39 mouse cellular contexts compared by ENCODE assay signal in the genomic region with DNA sequence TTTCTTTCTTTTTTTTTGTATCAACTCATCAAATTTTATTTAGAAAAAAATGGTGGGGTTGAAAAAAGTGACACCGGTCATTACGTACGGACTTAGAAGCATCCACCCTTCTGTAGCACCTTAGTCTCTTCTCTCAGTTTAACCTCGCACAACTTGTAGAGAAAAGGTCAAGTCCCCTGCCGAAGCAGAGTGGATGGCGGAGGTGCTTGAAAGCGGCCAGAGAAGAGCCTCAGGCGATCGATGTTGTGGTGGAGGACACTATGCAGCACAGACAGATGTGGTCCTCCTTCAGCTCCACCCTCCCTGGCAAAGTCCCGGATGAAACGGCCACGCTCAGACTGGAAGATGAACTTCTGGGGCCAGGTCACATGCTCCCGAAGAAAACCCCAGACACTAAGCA. TPM values are rescaled to one million over a fixed set of nuclear protein-coding genes. Genes with fewer than 3 reads are reported as not detected.
"Had no signal": no experiment of that assay in that cellular context is flagged by ENCODE, and none has a peak within 500 bp of the region (broad histone marks: within the 10 kb centered on the region; RNA-seq: fewer than 3 reads in every experiment).

No protein-coding gene starts in this region.

RNA-seq across cellular contexts. Expression of gene Gm13124, which starts 19.6 kb away (rescaled TPM):
- total RNA-seq: left cerebral cortex, postnatal 10 days; left cerebral cortex, postnatal 14 days; left cerebral cortex, postnatal 25 days; left cerebral cortex, postnatal 36 days; left cerebral cortex, postnatal 4 days; liver, adult 2 months; megakaryocyte progenitor cell, adult 5-6 weeks; megakaryocyte, adult 5-6 weeks; megakaryocyte-erythroid progenitor cell, adult 5-6 weeks; midbrain, postnatal 0 days; monocyte, adult 5-6 weeks had no signal
- polyA plus RNA-seq: limb, embryonic 10.5 days; limb, embryonic 11.5 days; limb, embryonic 12.5 days; limb, embryonic 13.5 days; limb, embryonic 14.5 days; limb, embryonic 15.5 days; liver, adult 2 months; liver, embryonic 11.5 days; liver, embryonic 12.5 days; liver, embryonic 13.5 days; liver, embryonic 14.5 days; liver, embryonic 15.5 days; liver, embryonic 16.5 days; liver, postnatal 0 days; lung, adult 2 months; lung, embryonic 14.5 days; lung, embryonic 15.5 days; lung, embryonic 16.5 days; lung, postnatal 0 days; macrophage; midbrain, embryonic 10.5 days; midbrain, embryonic 11.5 days; midbrain, embryonic 12.5 days; midbrain, embryonic 13.5 days; midbrain, embryonic 14.5 days; midbrain, embryonic 15.5 days; midbrain, embryonic 16.5 days; midbrain, postnatal 0 days; myocyte; neural tube, embryonic 11.5 days had no signal

RNA-seq across cellular contexts. Expression of gene 9430007A20Rik, which starts 25.7 kb away (rescaled TPM):
- total RNA-seq: left cerebral cortex, postnatal 10 days; left cerebral cortex, postnatal 14 days; left cerebral cortex, postnatal 25 days; left cerebral cortex, postnatal 36 days; left cerebral cortex, postnatal 4 days; liver, adult 2 months; megakaryocyte progenitor cell, adult 5-6 weeks; megakaryocyte, adult 5-6 weeks; megakaryocyte-erythroid progenitor cell, adult 5-6 weeks; midbrain, postnatal 0 days; monocyte, adult 5-6 weeks had no signal
- polyA plus RNA-seq: limb, embryonic 10.5 days; limb, embryonic 11.5 days; limb, embryonic 12.5 days; limb, embryonic 13.5 days; limb, embryonic 14.5 days; limb, embryonic 15.5 days; liver, adult 2 months; liver, embryonic 11.5 days; liver, embryonic 12.5 days; liver, embryonic 13.5 days; liver, embryonic 14.5 days; liver, embryonic 15.5 days; liver, embryonic 16.5 days; liver, postnatal 0 days; lung, adult 2 months; lung, embryonic 14.5 days; lung, embryonic 15.5 days; lung, embryonic 16.5 days; lung, postnatal 0 days; macrophage; midbrain, embryonic 10.5 days; midbrain, embryonic 11.5 days; midbrain, embryonic 12.5 days; midbrain, embryonic 13.5 days; midbrain, embryonic 14.5 days; midbrain, embryonic 15.5 days; midbrain, embryonic 16.5 days; midbrain, postnatal 0 days; myocyte; neural tube, embryonic 11.5 days had no signal
